Mouse (Mus musculus): ENCODE results near the gene Epn2. TPM values are rescaled to one million over a fixed set of nuclear protein-coding genes. Genes with fewer than 3 reads are reported as not detected.

The Epn2 gene
- polyA plus RNA-seq, 1 experiment from 2014 or later = 44.3 TPM

- no peak overlapping the region for H3K4me3 ChIP-seq
- H3K27ac ChIP-seq = no peak overlapping the region
- H3K4me1 ChIP-seq = peaks cover 11% of the 10 kb centered on the region
- no peak overlapping the region for H3K4me2 ChIP-seq (replicated peaks)
- H3K9ac ChIP-seq = no peak overlapping the region
- H3K27me3 ChIP-seq = no peaks in the 10 kb centered on the region
- H3K9me3 ChIP-seq (replicated peaks) = no peaks in the 10 kb centered on the region
- peaks cover 21% of the 10 kb centered on the region; the same call in 1 of the 2 replicates for H3K36me3 ChIP-seq
- 87% methylated on average over 2 of the region's 2 CpGs for WGBS
- no peak for ATAC-seq (ENCODE audit: low FRiP score)
Observed at GRCm38 (mm10) chr11:61532820-61533219, 46.7 kb downstream of the Epn2 start.

GRCm38 (mm10) chr11:61529268-61529713, 50.2 kb downstream of the Epn2 start:
- 29% methylated on average over 4 of the region's 4 CpGs for WGBS
- Histone ChIP-seq H3K4me2 (replicated peaks) (no peak overlapping the region), H3K9me3 (replicated peaks) (no peaks in the 10 kb centered on the region), H3K27me3 (no peaks in the 10 kb centered on the region), H3K4me3 (no peak overlapping the region), H3K36me3 (0 out of 2 replicates have a peak, but pooled peaks cover 15% of the 10 kb centered on the region), H3K27ac (no peak overlapping the region), H3K4me1 (peaks cover 11% of the 10 kb centered on the region), H3K9ac (no peak overlapping the region)
- no peak for ATAC-seq (ENCODE audit: low FRiP score)

GRCm38 (mm10) chr11:61526872-61527271, 52.6 kb downstream of the Epn2 start:
- Histone ChIP-seq H3K4me3 (no peak overlapping the region), H3K27ac (no peak overlapping the region), H3K4me1 (peaks cover 11% of the 10 kb centered on the region), H3K27me3 (no peaks in the 10 kb centered on the region), H3K36me3 (peaks cover 16% of the 10 kb centered on the region; the same call in 1 of the 2 replicates), H3K9ac (no peak overlapping the region), H3K4me2 (replicated peaks) (no peak overlapping the region), H3K9me3 (replicated peaks) (no peaks in the 10 kb centered on the region)
- ATAC-seq (ENCODE audit: low FRiP score) = no peak
- 96% methylated on average over 1 of the region's 1 CpGs for WGBS

DNA sequence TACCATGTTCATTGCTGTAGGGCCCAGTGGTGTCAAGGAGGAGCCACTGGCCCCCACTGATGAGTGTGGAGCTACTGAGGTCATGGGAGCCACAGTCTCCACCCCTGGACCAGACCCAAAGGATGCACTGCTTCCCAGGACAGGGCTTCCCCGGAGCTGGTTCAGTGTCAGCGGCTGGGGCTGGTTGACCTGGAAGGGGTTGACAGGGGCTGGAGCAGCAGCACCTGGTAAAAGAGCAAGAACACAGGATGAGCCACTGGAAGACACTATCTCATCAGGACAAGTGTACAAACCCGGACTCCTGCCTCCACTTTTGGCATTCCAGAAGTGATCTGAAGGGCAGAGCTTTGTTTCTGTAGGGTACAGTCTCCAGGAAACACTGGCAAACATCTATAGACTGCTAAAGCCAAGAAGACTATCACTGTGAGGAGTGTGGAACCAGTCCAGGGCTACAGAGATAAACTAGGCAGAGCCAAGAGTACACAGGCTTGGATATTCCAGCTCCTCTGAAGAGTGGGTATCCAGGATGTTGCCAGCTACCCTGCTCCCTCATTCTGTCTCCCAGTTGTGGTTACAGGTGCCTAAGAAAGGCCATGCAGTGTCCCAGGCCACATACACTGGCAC, 59.9 kb downstream of the Epn2 start:
- no peak overlapping the region for H3K9ac ChIP-seq
- H3K4me2 ChIP-seq (replicated peaks) = no peak overlapping the region
- no peak for ATAC-seq (ENCODE audit: low FRiP score)
- WGBS = 95% methylated on average over 3 of the region's 3 CpGs
- no peaks in the 10 kb centered on the region for H3K27me3 ChIP-seq
- no peak overlapping the region for H3K4me3 ChIP-seq
- H3K4me1 ChIP-seq = no peaks in the 10 kb centered on the region
- peaks cover 61% of the 10 kb centered on the region for H3K36me3 ChIP-seq
- no peaks in the 10 kb centered on the region for H3K9me3 ChIP-seq (replicated peaks)
- no peak overlapping the region for H3K27ac ChIP-seq

DNA sequence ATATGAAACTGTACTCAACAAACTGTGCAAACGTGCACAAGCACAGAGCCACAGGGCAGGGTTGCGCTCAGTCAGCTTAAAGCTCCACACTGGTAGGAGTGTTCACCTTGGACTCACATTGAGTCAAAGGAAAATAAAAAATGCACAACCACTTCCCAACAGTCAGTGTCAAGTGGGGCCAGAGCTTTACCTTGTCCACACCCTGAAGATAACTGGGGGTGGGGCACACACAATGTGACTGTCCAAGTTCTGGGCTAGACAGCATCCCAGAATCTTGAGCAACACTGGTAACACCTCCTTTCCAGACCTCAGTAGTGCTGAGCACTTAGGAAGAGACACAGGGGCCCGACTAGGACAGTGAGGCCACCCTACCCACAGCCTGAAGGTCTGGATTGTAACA, 60.6 kb downstream of the Epn2 start:
- no peak overlapping the region for H3K4me3 ChIP-seq
- no peak overlapping the region for H3K4me2 ChIP-seq (replicated peaks)
- H3K9me3 ChIP-seq (replicated peaks) = no peaks in the 10 kb centered on the region
- peaks cover 65% of the 10 kb centered on the region for H3K36me3 ChIP-seq
- ATAC-seq (ENCODE audit: low FRiP score) = no peak
- H3K4me1 ChIP-seq = no peaks in the 10 kb centered on the region
- no peaks in the 10 kb centered on the region for H3K27me3 ChIP-seq
- H3K27ac ChIP-seq = no peak overlapping the region
- H3K9ac ChIP-seq = no peak overlapping the region
- 97% methylated on average over 3 of the region's 3 CpGs for WGBS

DNA sequence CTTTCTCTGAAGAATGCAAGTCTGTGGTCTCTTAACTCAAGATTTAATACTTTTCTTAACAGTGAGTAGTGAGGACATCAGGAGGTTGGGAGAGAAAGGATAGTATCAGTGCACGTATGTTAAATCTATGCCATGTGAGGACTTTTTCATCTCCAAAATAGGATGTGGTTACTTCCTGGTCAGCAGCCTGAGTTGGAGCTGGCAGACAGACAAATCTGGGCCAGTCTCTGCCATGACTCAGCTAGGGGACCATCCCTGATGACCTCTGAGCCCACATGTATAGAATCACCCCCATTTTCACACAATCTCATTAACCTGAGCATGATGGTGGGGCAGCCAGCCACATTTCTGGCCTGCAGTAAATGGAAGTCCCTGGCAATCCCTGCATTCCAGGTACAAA, 61.5 kb downstream of the Epn2 start:
- Histone ChIP-seq H3K27me3 (no peaks in the 10 kb centered on the region), H3K36me3 (peaks cover 70% of the 10 kb centered on the region), H3K9ac (no peak overlapping the region), H3K9me3 (replicated peaks) (no peaks in the 10 kb centered on the region), H3K4me2 (replicated peaks) (no peak overlapping the region), H3K27ac (no peak overlapping the region), H3K4me3 (no peak overlapping the region), H3K4me1 (no peaks in the 10 kb centered on the region)
- 96% methylated on average over 1 of the region's 1 CpGs for WGBS
- ATAC-seq (ENCODE audit: low FRiP score) = no peak

GRCm38 (mm10) chr11:61514953-61515352, 64.5 kb downstream of the Epn2 start:
- Histone ChIP-seq H3K9ac (no peak overlapping the region), H3K36me3 (peaks cover 71% of the 10 kb centered on the region), H3K4me1 (no peaks in the 10 kb centered on the region), H3K4me2 (replicated peaks) (no peak overlapping the region), H3K27me3 (no peaks in the 10 kb centered on the region), H3K9me3 (replicated peaks) (no peaks in the 10 kb centered on the region), H3K27ac (no peak overlapping the region), H3K4me3 (no peak overlapping the region)
- WGBS = 36% methylated on average over 3 of the region's 3 CpGs
- no peak for ATAC-seq (ENCODE audit: low FRiP score)

DNA sequence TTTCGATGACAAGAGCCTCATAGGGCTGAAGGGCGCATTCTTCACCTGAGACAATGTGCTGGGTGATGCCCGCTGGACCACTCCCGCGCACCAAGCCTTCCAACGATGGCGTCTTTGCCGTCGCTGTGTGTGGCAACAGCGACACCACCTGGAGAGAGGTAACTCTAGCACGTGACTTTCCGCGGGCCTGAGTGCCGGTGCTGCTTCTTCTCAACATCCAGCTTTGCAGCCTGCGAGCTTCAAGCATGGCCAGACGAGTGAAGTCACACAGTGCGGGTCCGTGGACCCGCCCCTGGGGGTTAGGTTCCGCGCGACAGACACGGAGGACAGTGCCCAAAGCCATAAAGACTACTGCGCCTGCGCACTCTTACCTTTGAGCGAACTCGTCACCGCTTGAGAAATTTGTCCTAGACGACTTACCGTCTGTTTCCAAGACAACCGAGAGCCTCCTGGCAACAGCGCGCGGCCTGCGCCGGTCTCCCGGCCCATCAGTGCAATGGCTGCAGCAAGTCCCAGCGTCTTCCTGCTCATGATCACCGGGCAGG, 74.7 kb downstream of the Epn2 start, which contains the start of gene B9d1:
TSS of gene B9d1 (plus strand) at position 432 of the 545 bp plus-strand sequence.
- H3K4me3 ChIP-seq = peak within 1 kb of the TSS; percentile 48
- H3K9ac ChIP-seq = peak within 1 kb of the TSS; percentile 59
- ATAC-seq (ENCODE audit: low FRiP score) = peak; percentile 91
- no peaks in the 10 kb centered on the region for H3K9me3 ChIP-seq (replicated peaks)
- under 1% methylated on average over 39 of the region's 39 CpGs for WGBS
- no peaks in the 10 kb centered on the region for H3K27me3 ChIP-seq
- H3K4me2 ChIP-seq (replicated peaks) = peak within 1 kb of the TSS; percentile 69
- peaks cover 10% of the 10 kb centered on the region; the same call in 1 of the 2 replicates for H3K36me3 ChIP-seq
- peaks cover 16% of the 10 kb centered on the region for H3K4me1 ChIP-seq
- H3K27ac ChIP-seq = peak within 1 kb of the TSS; percentile 82

DNA sequence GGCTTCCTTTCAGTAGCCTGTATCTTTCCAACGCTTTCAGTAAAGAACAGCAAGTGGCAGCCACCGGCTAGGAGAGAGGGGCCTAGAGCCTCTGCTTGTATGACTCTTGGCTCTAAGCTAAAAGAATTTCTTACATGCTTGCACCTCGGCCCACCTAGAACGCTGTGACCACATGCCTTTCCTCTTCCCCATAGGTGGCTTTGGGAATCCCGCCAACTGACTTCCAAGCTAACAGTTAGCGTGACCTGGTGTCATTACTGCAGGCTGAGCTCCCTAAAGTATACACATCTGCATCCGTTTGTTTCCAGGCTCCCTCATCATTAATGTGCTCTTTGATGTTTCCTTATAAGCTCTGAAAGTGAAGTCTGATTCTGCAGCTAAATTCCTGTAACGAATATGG, 75.6 kb downstream of the Epn2 start:
- Histone ChIP-seq H3K27ac (peak overlapping the region; percentile 82), H3K36me3 (0 out of 2 replicates have a peak, but pooled peaks cover 2% of the 10 kb centered on the region), H3K4me3 (no peak overlapping the region), H3K27me3 (no peaks in the 10 kb centered on the region), H3K4me1 (peaks cover 16% of the 10 kb centered on the region), H3K4me2 (replicated peaks) (peak overlapping the region; percentile 69), H3K9ac (no peak overlapping the region), H3K9me3 (replicated peaks) (no peaks in the 10 kb centered on the region)
- no peak for ATAC-seq (ENCODE audit: low FRiP score)
- WGBS = 65% methylated on average over 8 of the region's 8 CpGs

- Histone ChIP-seq H3K4me1 (0 out of 2 replicates have a peak, but pooled peaks cover 3% of the 10 kb centered on the region), H3K27me3 (no peaks in the 10 kb centered on the region), H3K9ac (no peak overlapping the region), H3K9me3 (replicated peaks) (no peaks in the 10 kb centered on the region), H3K27ac (no peak overlapping the region), H3K4me3 (no peak overlapping the region), H3K4me2 (replicated peaks) (no peak overlapping the region), H3K36me3 (no peaks in the 10 kb centered on the region)
- no peak for ATAC-seq (ENCODE audit: low FRiP score)
- WGBS = 77% methylated on average over 6 of the region's 6 CpGs
Observed at GRCm38 (mm10) chr11:61498736-61499504, 80.6 kb downstream of the Epn2 start.

- no peak overlapping the region for H3K4me3 ChIP-seq
- H3K9ac ChIP-seq = no peak overlapping the region
- H3K4me2 ChIP-seq (replicated peaks) = no peak overlapping the region
- no peaks in the 10 kb centered on the region for H3K9me3 ChIP-seq (replicated peaks)
- peaks cover 2% of the 10 kb centered on the region; the same call in 1 of the 2 replicates for H3K36me3 ChIP-seq
- H3K4me1 ChIP-seq = peaks cover 12% of the 10 kb centered on the region
- no peak for ATAC-seq (ENCODE audit: low FRiP score)
- no peaks in the 10 kb centered on the region for H3K27me3 ChIP-seq
- no peak overlapping the region for H3K27ac ChIP-seq
- WGBS = 67% methylated on average over 1 of the region's 1 CpGs
Observed at GRCm38 (mm10) chr11:61497490-61497889, 82.0 kb downstream of the Epn2 start.

- H3K27ac ChIP-seq = no peak overlapping the region
- 96% methylated on average over 2 of the region's 2 CpGs for WGBS
Observed at GRCm38 (mm10) chr11:61495528-61495927, 84.0 kb downstream of the Epn2 start.

More at GRCm38 (mm10) chr11:61495528-61495927, 84.0 kb downstream of the Epn2 start:
- Histone ChIP-seq H3K4me1 (peaks cover 25% of the 10 kb centered on the region), H3K9ac (no peak overlapping the region), H3K36me3 (peaks cover 20% of the 10 kb centered on the region), H3K4me2 (replicated peaks) (no peak overlapping the region), H3K4me3 (no peak overlapping the region), H3K9me3 (replicated peaks) (no peaks in the 10 kb centered on the region), H3K27me3 (no peaks in the 10 kb centered on the region)
- no peak for ATAC-seq (ENCODE audit: low FRiP score)

Data from hindbrain, embryonic 12.5 days (tissue).